Mouse (Mus musculus) left cerebral cortex, postnatal 25 days (tissue): ENCODE results near the gene Bmper. TPM values are rescaled to one million over a fixed set of nuclear protein-coding genes. Genes with fewer than 3 reads are reported as not detected.
A peak's percentile ranks its signal among the peaks of the same experiment; 100 is the strongest.

Experiments used
- DNase-seq, 2 experiments: peaks; one replicate each; pipeline ENCODE4 v3.0.0; 2022; ENCODE audit warnings: low spot score in 2 of 2, mixed read lengths in 1 of 2
- intact Hi-C: fragments of 180-260 bp; cut with DNase I; formaldehyde crosslinking; loops from one replicate; pipeline ENCODE4 v1.15.1; 2025
- total RNA-seq, 2 experiments: library from RNA; stranded (reverse); gene quantifications; 2 replicates each; pipeline ENCODE4 v1.2.3; 2021

The Bmper gene
- 1 to 10 TPM; 7.3 to 9.8 TPM for total RNA-seq

- peak; percentile 45 to 68 for DNase-seq
- intact Hi-C loops, result no loop called here
These were observed at the start of gene Bmper for GRCm38 (mm10) chr9:23222841-23223548. Bmper (plus strand) TSS chr9:23223076.

GRCm38 (mm10) chr9:23177476-23177875, 45.4 kb upstream of the Bmper start:
- DNase-seq, result peak in 1 of 2 experiments; percentile 25

GRCm38 (mm10) chr9:23187181-23187580, 35.7 kb upstream of the Bmper start:
- intact Hi-C loops, result no loop called here
- no peak for DNase-seq

More at GRCm38 (mm10) chr9:23177476-23177875, 45.4 kb upstream of the Bmper start:
- intact Hi-C loops, result no loop called here

- intact Hi-C loops, result no loop called here
These were observed 34.7 kb upstream of the Bmper start for GRCm38 (mm10) chr9:23188136-23188535.

GRCm38 (mm10) chr9:23190950-23191349, 31.9 kb upstream of the Bmper start:
- DNase-seq, result no peak
- intact Hi-C loops, result no loop called here

More at GRCm38 (mm10) chr9:23188136-23188535, 34.7 kb upstream of the Bmper start:
- DNase-seq, result no peak

GRCm38 (mm10) chr9:23191431-23191830, 31.4 kb upstream of the Bmper start:
- intact Hi-C loops, result no loop called here

GRCm38 (mm10) chr9:23192567-23193331, 30.1 kb upstream of the Bmper start:
- intact Hi-C loops, result no loop called here
- DNase-seq, result no peak

More at GRCm38 (mm10) chr9:23191431-23191830, 31.4 kb upstream of the Bmper start:
- DNase-seq, result no peak

GRCm38 (mm10) chr9:23198996-23199395, 23.9 kb upstream of the Bmper start:
- intact Hi-C loops, result no loop called here
- no peak for DNase-seq

GRCm38 (mm10) chr9:23199841-23200240, 23.0 kb upstream of the Bmper start:
- DNase-seq, result no peak
- intact Hi-C loops, result no loop called here

GRCm38 (mm10) chr9:23200828-23201227, 22.0 kb upstream of the Bmper start:
- intact Hi-C loops, result no loop called here
- DNase-seq, result no peak

GRCm38 (mm10) chr9:23202431-23202830, 20.4 kb upstream of the Bmper start:
- intact Hi-C loops, result no loop called here
- no peak for DNase-seq

GRCm38 (mm10) chr9:23204339-23205288, 18.3 kb upstream of the Bmper start:
- intact Hi-C loops, result no loop called here
- peak; percentile 46 to 48 for DNase-seq

GRCm38 (mm10) chr9:23205304-23205703, 17.6 kb upstream of the Bmper start:
- DNase-seq, result no peak
- intact Hi-C loops, result no loop called here

- intact Hi-C loops, result no loop called here
- DNase-seq, result no peak
These were observed 17.1 kb upstream of the Bmper start for GRCm38 (mm10) chr9:23205757-23206156.

GRCm38 (mm10) chr9:23206181-23206580, 16.7 kb upstream of the Bmper start:
- DNase-seq, result no peak
- intact Hi-C loops, result no loop called here

- intact Hi-C loops, result loop anchor here (2.0 to 10.0 kb wide), 3 partner anchors 186 to 658 kb away; no protein-coding TSS in a partner anchor
These were observed 10.6 kb upstream of the Bmper start for GRCm38 (mm10) chr9:23212303-23212702.

GRCm38 (mm10) chr9:23219754-23220153, 3.1 kb upstream of the Bmper start:
- DNase-seq, result no peak
- intact Hi-C loops, result loop anchor here (10.0 kb wide), 2 partner anchors 505 to 665 kb away; no protein-coding TSS in a partner anchor

More at GRCm38 (mm10) chr9:23212303-23212702, 10.6 kb upstream of the Bmper start:
- peak; percentile 76 to 79 for DNase-seq

- intact Hi-C loops, result no loop called here
- DNase-seq, result peak; percentile 10 to 11
These were observed 900 bp upstream of the Bmper start for GRCm38 (mm10) chr9:23221976-23222375.

- intact Hi-C loops, result no loop called here
- peak in 1 of 2 experiments; percentile 20 for DNase-seq
These were observed 410 bp upstream of the Bmper start for GRCm38 (mm10) chr9:23222492-23222840.
